In genomic region chr8:82028896-82029295, GRCm38 (mm10) we compare ENCODE assay signal across 8 mouse cellular contexts.
DNase-seq lines count a peak whose midpoint lies in the region; ATAC-seq and TF ChIP-seq lines count a peak whose summit lies in the region.

No protein-coding gene starts in this region.

- H3K4me3 ChIP-seq in heart, postnatal 0 days (ENCODE audit: low read depth, low read length): no peak overlapping the region
- no peak overlapping the region for H3K4me3 ChIP-seq in heart, embryonic 12.5 days
- H3K4me3 ChIP-seq in intestine, embryonic 16.5 days (ENCODE audit: low read length): no peak overlapping the region

- no peak for DNase-seq in heart, postnatal 0 days (ENCODE audit: low spot score)
- peak; percentile 36 to 41 for DNase-seq in B cell, adult 2 months
- DNase-seq in brain, adult 2 months (ENCODE audit: low read depth, low spot score): peak; percentile 57
- DNase-seq in induced T-regulatory cell, adult 2 months (ENCODE audit: low read depth): peak; percentile 46
- DNase-seq in lung, postnatal 10 days: peak; percentile 51
- peak; percentile 19 for DNase-seq in thymus, postnatal 25 days

- H3K4me1 ChIP-seq in heart, postnatal 0 days (ENCODE audit: control insufficient read depth, insufficient read depth): no peaks in the 10 kb centered on the region
- peaks cover 4% of the 10 kb centered on the region; the same call in 1 of the 2 replicates for H3K4me1 ChIP-seq in heart, embryonic 12.5 days (replicated peaks)
- no peaks in the 10 kb centered on the region for H3K4me1 ChIP-seq in intestine, embryonic 16.5 days (ENCODE audit: control insufficient read depth, insufficient read depth, low read length)

- no peak overlapping the region for H3K4me2 ChIP-seq in heart, postnatal 0 days (ENCODE audit: low read depth, low read length)
- H3K4me2 ChIP-seq in heart, embryonic 12.5 days: no peak overlapping the region
- no peak overlapping the region for H3K4me2 ChIP-seq in intestine, embryonic 16.5 days (ENCODE audit: low read depth, low read length)

- peak; percentile 54 for TF ChIP-seq CTCF in heart, postnatal 0 days (IDR thresholded peaks at IDR 0.05; ENCODE audit: low read depth)

- TF ChIP-seq EP300 in heart, postnatal 0 days (IDR thresholded peaks at IDR 0.05; ENCODE audit: low read depth): no peak

- WGBS in heart, postnatal 0 days: 13% methylated on average over 1 of the region's 1 CpGs
- 26% methylated on average over 1 of the region's 1 CpGs for WGBS in heart, embryonic 12.5 days
- WGBS in intestine, embryonic 16.5 days: 33% methylated on average over 1 of the region's 1 CpGs

- H3K9ac ChIP-seq in heart, postnatal 0 days (replicated peaks; ENCODE audit: low read depth, low read length): no peak overlapping the region
- H3K9ac ChIP-seq in heart, embryonic 12.5 days: no peak overlapping the region
- no peak overlapping the region for H3K9ac ChIP-seq in intestine, embryonic 16.5 days (ENCODE audit: low read depth, low read length)

- no peaks in the 10 kb centered on the region for H3K27me3 ChIP-seq in heart, postnatal 0 days (ENCODE audit: control insufficient read depth, insufficient read depth, low read length)
- H3K27me3 ChIP-seq in heart, embryonic 12.5 days (replicated peaks): no peaks in the 10 kb centered on the region
- no peaks in the 10 kb centered on the region for H3K27me3 ChIP-seq in intestine, embryonic 16.5 days (replicated peaks; ENCODE audit: control insufficient read depth, insufficient read depth, low read length)

- no peaks in the 10 kb centered on the region for H3K9me3 ChIP-seq in heart, postnatal 0 days (replicated peaks; ENCODE audit: control insufficient read depth, low read length)
- H3K9me3 ChIP-seq in heart, embryonic 12.5 days (replicated peaks): no peaks in the 10 kb centered on the region
- no peaks in the 10 kb centered on the region for H3K9me3 ChIP-seq in intestine, embryonic 16.5 days (ENCODE audit: control insufficient read depth, low read length)

- no peaks in the 10 kb centered on the region for H3K36me3 ChIP-seq in heart, postnatal 0 days (replicated peaks; ENCODE audit: control insufficient read depth, insufficient read depth, low read length)
- no peaks in the 10 kb centered on the region for H3K36me3 ChIP-seq in heart, embryonic 12.5 days
- no peaks in the 10 kb centered on the region for H3K36me3 ChIP-seq in intestine, embryonic 16.5 days (ENCODE audit: control insufficient read depth, insufficient read depth, low read length)

- ATAC-seq in heart, postnatal 0 days (ENCODE audit: insufficient read depth, low read depth): no peak
- ATAC-seq in heart, embryonic 12.5 days (ENCODE audit: insufficient number of reproducible peaks, low FRiP score): no peak
- no peak for ATAC-seq in intestine, embryonic 16.5 days

- H3K27ac ChIP-seq in heart, postnatal 0 days (ENCODE audit: low read depth): no peak overlapping the region
- no peak overlapping the region for H3K27ac ChIP-seq in heart, embryonic 12.5 days (ENCODE audit: poor library complexity, severe bottlenecking)
- H3K27ac ChIP-seq in intestine, embryonic 16.5 days (ENCODE audit: low read length): no peak overlapping the region
